Mouse (Mus musculus): ENCODE data around the gene Crybg2.

DNA sequence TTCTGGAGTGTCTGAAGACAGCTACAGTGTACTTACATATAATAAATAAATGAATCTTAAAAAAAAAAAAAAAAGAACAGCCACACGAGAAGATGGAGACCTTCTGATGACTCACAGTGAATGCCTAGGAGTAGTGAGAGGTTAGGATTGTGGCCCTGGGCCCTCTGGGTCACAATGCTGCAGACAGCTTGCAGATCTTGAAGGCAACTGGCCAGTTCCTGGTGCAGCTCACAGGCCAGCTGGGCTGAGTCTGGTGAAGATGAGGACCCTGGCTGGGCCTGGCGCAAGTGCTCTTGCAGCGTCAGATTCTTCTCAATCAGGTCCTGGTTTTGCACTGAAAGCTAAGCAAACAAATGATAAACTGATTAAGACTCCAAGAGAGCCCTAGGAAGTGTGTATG lies 71.5 kb downstream of the Crybg2 start:
- TF ChIP-seq POLR2A (IDR thresholded peaks at IDR 0.05; ENCODE audit: control insufficient read depth, extremely low read depth, insufficient read depth, low read length, poor library complexity) (no peak), CTCF (IDR thresholded peaks at IDR 0.05; ENCODE audit: borderline replicate concordance, control insufficient read depth, extremely low read depth, insufficient read depth, low read length, poor library complexity) (no peak)
